9 mouse cellular contexts compared by ENCODE assay signal in genomic region chr5:135982398-135982797, GRCm38 (mm10). TPM values are rescaled to one million over a fixed set of nuclear protein-coding genes. Genes with fewer than 3 reads are reported as not detected.
DNase-seq lines count a peak whose midpoint lies in the region; ATAC-seq and TF ChIP-seq lines count a peak whose summit lies in the region.
"Had no signal": no experiment of that assay in that cellular context is flagged by ENCODE, and none has a peak within 500 bp of the region (broad histone marks: within the 10 kb centered on the region; RNA-seq: fewer than 3 reads in every experiment).

No protein-coding gene starts in this region.

- no peak overlapping the region for H3K4me2 ChIP-seq in midbrain, embryonic 16.5 days (ENCODE audit: low read length)
- no peak overlapping the region for H3K4me2 ChIP-seq in kidney, embryonic 16.5 days (replicated peaks; ENCODE audit: low read depth, low read length)
- no peak overlapping the region for H3K4me2 ChIP-seq in midbrain, postnatal 0 days (ENCODE audit: low read depth, low read length, poor library complexity, severe bottlenecking)

- WGBS in midbrain, embryonic 10.5 days: 41% methylated on average over 6 of the region's 6 CpGs
- WGBS in midbrain, embryonic 16.5 days: 38% methylated on average over 6 of the region's 6 CpGs
- 26% methylated on average over 6 of the region's 6 CpGs for WGBS in cerebellum, adult 2 months
- WGBS in kidney, embryonic 16.5 days: 34% methylated on average over 6 of the region's 6 CpGs
- 41% methylated on average over 6 of the region's 6 CpGs for WGBS in midbrain, postnatal 0 days

- H3K36me3 ChIP-seq in midbrain, embryonic 10.5 days: no peaks in the 10 kb centered on the region
- no peaks in the 10 kb centered on the region for H3K36me3 ChIP-seq in midbrain, embryonic 16.5 days (ENCODE audit: control insufficient read depth, insufficient read depth, low read length)
- H3K36me3 ChIP-seq in MEL (ENCODE audit: control insufficient read depth in 1 of 2, insufficient read depth in 2 of 2, low read length in 2 of 2): no peaks in the 10 kb centered on the region
- H3K36me3 ChIP-seq in kidney, embryonic 16.5 days (ENCODE audit: insufficient read depth, low read length): no peaks in the 10 kb centered on the region
- no peaks in the 10 kb centered on the region for H3K36me3 ChIP-seq in midbrain, postnatal 0 days (ENCODE audit: insufficient read depth, low read length)

- peak; percentile 83 to 91 (median 89) for TF ChIP-seq CTCF in MEL (IDR thresholded peaks at IDR 0.05 in 2 of 3, conservative IDR thresholded peaks at IDR 0.05 in 1 of 3; ENCODE audit: control insufficient read depth in 1 of 3, insufficient read depth in 1 of 3, low read depth in 2 of 3, low read length in 3 of 3, poor library complexity in 1 of 3, severe bottlenecking in 1 of 3)
- peak; percentile 92 for TF ChIP-seq CTCF in cerebellum, adult 2 months (IDR thresholded peaks at IDR 0.05; ENCODE audit: borderline replicate concordance, insufficient read depth, low read depth, low read length)
- TF ChIP-seq CTCF in midbrain, postnatal 0 days (IDR thresholded peaks at IDR 0.05): peak; percentile 81

- H3K27ac ChIP-seq in midbrain, embryonic 10.5 days (replicated peaks): no peak overlapping the region
- H3K27ac ChIP-seq in midbrain, embryonic 16.5 days (ENCODE audit: low read length): no peak overlapping the region
- no peak overlapping the region for H3K27ac ChIP-seq in MEL (ENCODE audit: control insufficient read depth, low read depth, low read length)
- H3K27ac ChIP-seq in cerebellum, adult 2 months (ENCODE audit: insufficient read depth, low read length): no peak overlapping the region
- H3K27ac ChIP-seq in kidney, embryonic 16.5 days (ENCODE audit: low read length): no peak overlapping the region
- no peak overlapping the region for H3K27ac ChIP-seq in midbrain, postnatal 0 days (ENCODE audit: low read depth, low read length)

- peak; percentile 62 for DNase-seq in midbrain, embryonic 10.5 days (ENCODE audit: low spot score)
- peak; percentile 61 for DNase-seq in MEL (ENCODE audit: low read depth, low spot score)
- peak; percentile 73 to 75 for DNase-seq in cerebellum, adult 2 months
- DNase-seq in gastrocnemius, postnatal 4 days (ENCODE audit: low spot score in 2 of 2): peak; percentile 52 to 69
- peak; percentile 72 for DNase-seq in midbrain, postnatal 0 days (ENCODE audit: low spot score)
- DNase-seq in layer of hippocampus, adult 9-10 months (ENCODE audit: low spot score): no peak

- H3K27me3 ChIP-seq in midbrain, embryonic 10.5 days (ENCODE audit: low read depth, poor library complexity, severe bottlenecking): no peaks in the 10 kb centered on the region
- no peaks in the 10 kb centered on the region for H3K27me3 ChIP-seq in midbrain, embryonic 16.5 days (ENCODE audit: control insufficient read depth, insufficient read depth, low read depth, low read length)
- no peaks in the 10 kb centered on the region for H3K27me3 ChIP-seq in MEL (ENCODE audit: control insufficient read depth in 1 of 2, insufficient read depth in 2 of 2, low read length in 2 of 2)
- H3K27me3 ChIP-seq in cerebellum, adult 2 months (ENCODE audit: control insufficient read depth, insufficient read depth, low read length): no peaks in the 10 kb centered on the region
- no peaks in the 10 kb centered on the region for H3K27me3 ChIP-seq in kidney, embryonic 16.5 days (ENCODE audit: insufficient read depth, low read length)
- H3K27me3 ChIP-seq in midbrain, postnatal 0 days (ENCODE audit: insufficient read depth, low read length): no peaks in the 10 kb centered on the region

- TF ChIP-seq EP300 in MEL (IDR thresholded peaks at IDR 0.05; ENCODE audit: low read depth in 1 of 2, low read length in 2 of 2): no peak

- H3K4me3 ChIP-seq in midbrain, embryonic 10.5 days: no peak overlapping the region
- no peak overlapping the region for H3K4me3 ChIP-seq in midbrain, embryonic 16.5 days (ENCODE audit: low read depth, low read length)
- H3K4me3 ChIP-seq in MEL (ENCODE audit: control insufficient read depth in 1 of 2, insufficient read depth in 1 of 2, low read depth in 2 of 2, low read length in 2 of 2): no peak overlapping the region
- H3K4me3 ChIP-seq in cerebellum, adult 2 months (replicated peaks; ENCODE audit: insufficient read depth, low read depth, low read length): peak overlapping the region; percentile 11
- H3K4me3 ChIP-seq in kidney, embryonic 16.5 days (ENCODE audit: low read length): no peak overlapping the region
- no peak overlapping the region for H3K4me3 ChIP-seq in midbrain, postnatal 0 days (ENCODE audit: low read depth, low read length)

- ATAC-seq in midbrain, embryonic 16.5 days: no peak
- peak; percentile 71 for ATAC-seq in kidney, embryonic 16.5 days (ENCODE audit: low FRiP score, low TSS enrichment)
- ATAC-seq in midbrain, postnatal 0 days (ENCODE audit: low FRiP score): no peak

- TF ChIP-seq POLR2A in MEL (IDR thresholded peaks at IDR 0.05; ENCODE audit: control insufficient read depth in 1 of 2, insufficient read depth in 1 of 2, low read depth in 1 of 2, low read length in 2 of 2, poor library complexity in 1 of 2): no peak
- no peak for TF ChIP-seq POLR2A in cerebellum, adult 2 months (IDR thresholded peaks at IDR 0.05; ENCODE audit: borderline replicate concordance, insufficient read depth, low read length)

- TF ChIP-seq RAD21 in MEL (IDR thresholded peaks at IDR 0.05; ENCODE audit: low read depth, low read length): peak; percentile 72

- 0 out of 2 replicates have a peak, but pooled peaks cover 3% of the 10 kb centered on the region for H3K4me1 ChIP-seq in midbrain, embryonic 10.5 days
- H3K4me1 ChIP-seq in midbrain, embryonic 16.5 days (ENCODE audit: control insufficient read depth, insufficient read depth, low read length): no peaks in the 10 kb centered on the region
- no peaks in the 10 kb centered on the region for H3K4me1 ChIP-seq in MEL (ENCODE audit: control insufficient read depth in 1 of 2, insufficient read depth in 2 of 2, low read length in 2 of 2)
- H3K4me1 ChIP-seq in cerebellum, adult 2 months (ENCODE audit: control insufficient read depth, insufficient read depth, low read length): peaks cover 3% of the 10 kb centered on the region; the same call in 1 of the 2 replicates
- no peaks in the 10 kb centered on the region for H3K4me1 ChIP-seq in kidney, embryonic 16.5 days (ENCODE audit: insufficient read depth, low read length)
- H3K4me1 ChIP-seq in midbrain, postnatal 0 days (ENCODE audit: insufficient read depth, low read length): no peaks in the 10 kb centered on the region

- no peaks in the 10 kb centered on the region for H3K79me2 ChIP-seq in MEL (ENCODE audit: control insufficient read depth, insufficient read depth, low read length, poor library complexity)

- H3K9me3 ChIP-seq in midbrain, embryonic 10.5 days (replicated peaks): no peaks in the 10 kb centered on the region
- H3K9me3 ChIP-seq in midbrain, embryonic 16.5 days (replicated peaks; ENCODE audit: control insufficient read depth, low read length, poor library complexity, severe bottlenecking): no peaks in the 10 kb centered on the region
- no peaks in the 10 kb centered on the region for H3K9me3 ChIP-seq in MEL (replicated peaks; ENCODE audit: insufficient read depth, low read length)
- no peaks in the 10 kb centered on the region for H3K9me3 ChIP-seq in kidney, embryonic 16.5 days (ENCODE audit: low read length)
- H3K9me3 ChIP-seq in midbrain, postnatal 0 days (ENCODE audit: low read length): no peaks in the 10 kb centered on the region

- H3K9ac ChIP-seq in midbrain, embryonic 16.5 days (ENCODE audit: low read depth, low read length): no peak overlapping the region
- no peak overlapping the region for H3K9ac ChIP-seq in MEL (ENCODE audit: control insufficient read depth, low read depth, low read length, poor library complexity, severe bottlenecking)
- no peak overlapping the region for H3K9ac ChIP-seq in kidney, embryonic 16.5 days (replicated peaks; ENCODE audit: low read length)
- no peak overlapping the region for H3K9ac ChIP-seq in midbrain, postnatal 0 days (replicated peaks; ENCODE audit: low read length, poor library complexity, severe bottlenecking)

RNA-seq across cellular contexts. Expression of gene Zp3, which starts 2.5 kb away (rescaled TPM):
- 0.10 TPM in 1 of 2 replicates, not detected in the other for polyA plus RNA-seq in midbrain, embryonic 10.5 days (2016; fragmentation: Nextera tagmentation; extraction: Ambion mirVana)
- 0.23 TPM in 1 of 2 replicates, not detected in the other for polyA plus RNA-seq in midbrain, embryonic 16.5 days (2015; fragmentation: Nextera tagmentation; extraction: Ambion mirVana)
- total RNA-seq in MEL (2012; rRNA removed): not detected in 2 replicates
- polyA plus RNA-seq in MEL (2012; ENCODE audit: insufficient read depth in 1 of 2, insufficient read length in 2 of 2, low read depth in 1 of 2, low replicate concordance in 2 of 2, missing spikeins in 1 of 2): not detected
- polyA plus RNA-seq in cerebellum, adult 2 months (2012; rRNA removed): 0.23 and 0.33 TPM in 2 replicates
- not detected for total RNA-seq in gastrocnemius, postnatal 4 days (2021)
- 0.18 and 0.20 TPM in 2 replicates for polyA plus RNA-seq in kidney, embryonic 16.5 days (2015; fragmentation: Nextera tagmentation; extraction: Ambion mirVana)
- 0.99 TPM in 1 of 2 replicates, not detected in the other for total RNA-seq in midbrain, postnatal 0 days (2014; rRNA removed)
- 0.21 and 0.27 TPM in 2 replicates for polyA plus RNA-seq in midbrain, postnatal 0 days (2015; fragmentation: Nextera tagmentation; extraction: Ambion mirVana)

RNA-seq across cellular contexts. Expression of gene Ssc4d, which starts 8.1 kb away (rescaled TPM):
- 1.7 TPM in 2 replicates for polyA plus RNA-seq in midbrain, embryonic 10.5 days (2016; fragmentation: Nextera tagmentation; extraction: Ambion mirVana)
- 1.8 and 1.9 TPM in 2 replicates for polyA plus RNA-seq in midbrain, embryonic 16.5 days (2015; fragmentation: Nextera tagmentation; extraction: Ambion mirVana)
- total RNA-seq in MEL (2012; rRNA removed): 0.95 and 1.1 TPM in 2 replicates
- polyA plus RNA-seq in MEL (2012; ENCODE audit: insufficient read depth in 1 of 2, insufficient read length in 2 of 2, low read depth in 1 of 2, low replicate concordance in 2 of 2, missing spikeins in 1 of 2): 1 to 10 TPM in 1 of 2 experiments, not detected in 1; 2.1 TPM
- 3.3 and 4.1 TPM in 2 replicates for polyA plus RNA-seq in cerebellum, adult 2 months (2012; rRNA removed)
- 1 to 10 TPM; 1.3 to 1.6 TPM for total RNA-seq in gastrocnemius, postnatal 4 days (2021)
- polyA plus RNA-seq in kidney, embryonic 16.5 days (2015; fragmentation: Nextera tagmentation; extraction: Ambion mirVana): 11.3 and 11.8 TPM in 2 replicates
- total RNA-seq in midbrain, postnatal 0 days (2014; rRNA removed): 8.0 and 8.9 TPM in 2 replicates
- 3.6 TPM in 2 replicates for polyA plus RNA-seq in midbrain, postnatal 0 days (2015; fragmentation: Nextera tagmentation; extraction: Ambion mirVana)

RNA-seq across cellular contexts. Expression of gene Dtx2, which starts 12.2 kb away (rescaled TPM):
- 36.3 and 39.6 TPM in 2 replicates for polyA plus RNA-seq in midbrain, embryonic 10.5 days (2016; fragmentation: Nextera tagmentation; extraction: Ambion mirVana)
- polyA plus RNA-seq in midbrain, embryonic 16.5 days (2015; fragmentation: Nextera tagmentation; extraction: Ambion mirVana): 24.0 and 26.1 TPM in 2 replicates
- 11.4 and 11.9 TPM in 2 replicates for total RNA-seq in MEL (2012; rRNA removed)
- 10 to 100 TPM in 1 of 2 experiments, not detected in 1; 17.2 TPM for polyA plus RNA-seq in MEL (2012; ENCODE audit: insufficient read depth in 1 of 2, insufficient read length in 2 of 2, low read depth in 1 of 2, low replicate concordance in 2 of 2, missing spikeins in 1 of 2)
- polyA plus RNA-seq in cerebellum, adult 2 months (2012; rRNA removed): 9.2 and 10.1 TPM in 2 replicates
- 10 to 100 TPM; 12.9 to 14.4 TPM for total RNA-seq in gastrocnemius, postnatal 4 days (2021)
- polyA plus RNA-seq in kidney, embryonic 16.5 days (2015; fragmentation: Nextera tagmentation; extraction: Ambion mirVana): 32.9 and 36.3 TPM in 2 replicates
- total RNA-seq in midbrain, postnatal 0 days (2014; rRNA removed): 22.3 and 25.4 TPM in 2 replicates
- 20.1 and 20.5 TPM in 2 replicates for polyA plus RNA-seq in midbrain, postnatal 0 days (2015; fragmentation: Nextera tagmentation; extraction: Ambion mirVana)

RNA-seq across cellular contexts. Expression of gene Ywhag, which starts 48.0 kb away (rescaled TPM):
- polyA plus RNA-seq in midbrain, embryonic 10.5 days (2016; fragmentation: Nextera tagmentation; extraction: Ambion mirVana): 270 and 311 TPM in 2 replicates
- polyA plus RNA-seq in midbrain, embryonic 16.5 days (2015; fragmentation: Nextera tagmentation; extraction: Ambion mirVana): 1,035 and 1,054 TPM in 2 replicates
- total RNA-seq in MEL (2012; rRNA removed): 109 and 116 TPM in 2 replicates
- 100 to 1,000 TPM; 268 to 295 TPM for polyA plus RNA-seq in MEL (2012; ENCODE audit: insufficient read depth in 1 of 2, insufficient read length in 2 of 2, low read depth in 1 of 2, low replicate concordance in 2 of 2, missing spikeins in 1 of 2)
- 445 and 493 TPM in 2 replicates for polyA plus RNA-seq in cerebellum, adult 2 months (2012; rRNA removed)
- 100 to 1,000 TPM; 340 to 349 TPM for total RNA-seq in gastrocnemius, postnatal 4 days (2021)
- 193 and 202 TPM in 2 replicates for polyA plus RNA-seq in kidney, embryonic 16.5 days (2015; fragmentation: Nextera tagmentation; extraction: Ambion mirVana)
- total RNA-seq in midbrain, postnatal 0 days (2014; rRNA removed): 357 and 411 TPM in 2 replicates
- 906 and 919 TPM in 2 replicates for polyA plus RNA-seq in midbrain, postnatal 0 days (2015; fragmentation: Nextera tagmentation; extraction: Ambion mirVana)

RNA-seq across cellular contexts. Expression of gene Upk3b, which starts 55.9 kb away (rescaled TPM):
- polyA plus RNA-seq in midbrain, embryonic 10.5 days (2016; fragmentation: Nextera tagmentation; extraction: Ambion mirVana): 0.10 TPM in 1 of 2 replicates, not detected in the other
- polyA plus RNA-seq in midbrain, embryonic 16.5 days (2015; fragmentation: Nextera tagmentation; extraction: Ambion mirVana): 0.05 TPM in 1 of 2 replicates, not detected in the other
- not detected in 2 replicates for total RNA-seq in MEL (2012; rRNA removed)
- not detected for polyA plus RNA-seq in MEL (2012; ENCODE audit: insufficient read depth in 1 of 2, insufficient read length in 2 of 2, low read depth in 1 of 2, low replicate concordance in 2 of 2, missing spikeins in 1 of 2)
- not detected in 2 replicates for polyA plus RNA-seq in cerebellum, adult 2 months (2012; rRNA removed)
- under 1 TPM; 0.10 to 0.23 TPM for total RNA-seq in gastrocnemius, postnatal 4 days (2021)
- polyA plus RNA-seq in kidney, embryonic 16.5 days (2015; fragmentation: Nextera tagmentation; extraction: Ambion mirVana): 3.6 and 6.1 TPM in 2 replicates
- not detected in 2 replicates for total RNA-seq in midbrain, postnatal 0 days (2014; rRNA removed)
- not detected in 2 replicates for polyA plus RNA-seq in midbrain, postnatal 0 days (2015; fragmentation: Nextera tagmentation; extraction: Ambion mirVana)
- polyA plus RNA-seq: neural tube, embryonic 14.5 days had no signal
